Mouse (Mus musculus): ENCODE measurements around the gene Tmem217. TPM values are rescaled to one million over a fixed set of nuclear protein-coding genes. Genes with fewer than 3 reads are reported as not detected.
A peak's percentile ranks its signal among the peaks of the same experiment; 100 is the strongest.

Tmem217 gene
- polyA plus RNA-seq, 1 experiment from 2014 or later, result 1.1 TPM

- no peaks in the 10 kb centered on the region for H3K27me3 ChIP-seq (ENCODE audit: low read depth, poor library complexity, severe bottlenecking)
- H3K36me3 ChIP-seq, result peaks cover 12% of the 10 kb centered on the region
- peaks cover 53% of the 10 kb centered on the region for H3K4me1 ChIP-seq
- no peaks in the 10 kb centered on the region for H3K9me3 ChIP-seq (replicated peaks)
- peak overlapping the region; percentile 80 for H3K4me3 ChIP-seq
- DNase-seq (ENCODE audit: low spot score), result no peak
- WGBS, result 7% methylated on average over 30 of the region's 30 CpGs
- H3K27ac ChIP-seq (replicated peaks), result peak overlapping the region; percentile 98
These were observed 62.9 kb downstream of the Tmem217 start for GRCm38 (mm10) chr17:29488978-29489970.

- Histone ChIP-seq H3K27ac (replicated peaks) (peak overlapping the region; percentile 98), H3K4me1 (peaks cover 45% of the 10 kb centered on the region), H3K4me3 (peak overlapping the region; percentile 80; the same call in 1 of the 2 replicates), H3K27me3 (ENCODE audit: low read depth, poor library complexity, severe bottlenecking) (no peaks in the 10 kb centered on the region), H3K36me3 (peaks cover 3% of the 10 kb centered on the region), H3K9me3 (replicated peaks) (no peaks in the 10 kb centered on the region)
- no peak for DNase-seq (ENCODE audit: low spot score)
- WGBS, result 69% methylated on average over 8 of the region's 8 CpGs
These were observed 63.8 kb downstream of the Tmem217 start for GRCm38 (mm10) chr17:29488257-29488977.

GRCm38 (mm10) chr17:29485336-29486233 lies 66.6 kb downstream of the Tmem217 start:
- no peak overlapping the region for H3K27ac ChIP-seq (replicated peaks)
- no peak for DNase-seq (ENCODE audit: low spot score)
- 78% methylated on average over 3 of the region's 3 CpGs for WGBS
- no peaks in the 10 kb centered on the region for H3K36me3 ChIP-seq
- H3K27me3 ChIP-seq (ENCODE audit: low read depth, poor library complexity, severe bottlenecking), result no peaks in the 10 kb centered on the region
- no peak overlapping the region for H3K4me3 ChIP-seq
- H3K4me1 ChIP-seq, result peaks cover 30% of the 10 kb centered on the region
- peaks cover 7% of the 10 kb centered on the region; the same call in 1 of the 2 replicates for H3K9me3 ChIP-seq (replicated peaks)

- H3K9me3 ChIP-seq (replicated peaks), result peaks cover 7% of the 10 kb centered on the region; the same call in 1 of the 2 replicates
- H3K36me3 ChIP-seq, result no peaks in the 10 kb centered on the region
- DNase-seq (ENCODE audit: low spot score), result no peak
- WGBS, result 94% methylated on average over 2 of the region's 2 CpGs
- no peaks in the 10 kb centered on the region for H3K27me3 ChIP-seq (ENCODE audit: low read depth, poor library complexity, severe bottlenecking)
- no peak overlapping the region for H3K27ac ChIP-seq (replicated peaks)
- no peak overlapping the region for H3K4me3 ChIP-seq
- peaks cover 20% of the 10 kb centered on the region for H3K4me1 ChIP-seq
These were observed 67.8 kb downstream of the Tmem217 start for GRCm38 (mm10) chr17:29484431-29484830.

GRCm38 (mm10) chr17:29483282-29483681 lies 68.9 kb downstream of the Tmem217 start:
- peaks cover 9% of the 10 kb centered on the region for H3K4me1 ChIP-seq
- WGBS, result 97% methylated on average over 2 of the region's 2 CpGs
- H3K9me3 ChIP-seq (replicated peaks), result peaks cover 7% of the 10 kb centered on the region; the same call in 1 of the 2 replicates
- H3K27me3 ChIP-seq (ENCODE audit: low read depth, poor library complexity, severe bottlenecking), result no peaks in the 10 kb centered on the region
- no peak overlapping the region for H3K27ac ChIP-seq (replicated peaks)
- H3K4me3 ChIP-seq, result no peak overlapping the region
- H3K36me3 ChIP-seq, result no peaks in the 10 kb centered on the region
- no peak for DNase-seq (ENCODE audit: low spot score)

GRCm38 (mm10) chr17:29482632-29483031 lies 69.6 kb downstream of the Tmem217 start:
- H3K4me3 ChIP-seq, result no peak overlapping the region
- no peak for DNase-seq (ENCODE audit: low spot score)
- H3K27me3 ChIP-seq (ENCODE audit: low read depth, poor library complexity, severe bottlenecking), result no peaks in the 10 kb centered on the region
- H3K27ac ChIP-seq (replicated peaks), result no peak overlapping the region
- H3K4me1 ChIP-seq, result peaks cover 7% of the 10 kb centered on the region
- H3K9me3 ChIP-seq (replicated peaks), result peaks cover 7% of the 10 kb centered on the region; the same call in 1 of the 2 replicates
- 91% methylated on average over 7 of the region's 7 CpGs for WGBS
- H3K36me3 ChIP-seq, result no peaks in the 10 kb centered on the region

GRCm38 (mm10) chr17:29480256-29480655 lies 71.9 kb downstream of the Tmem217 start:
- Histone ChIP-seq H3K27me3 (ENCODE audit: low read depth, poor library complexity, severe bottlenecking) (no peaks in the 10 kb centered on the region), H3K27ac (replicated peaks) (no peak overlapping the region), H3K9me3 (replicated peaks) (peaks cover 7% of the 10 kb centered on the region; the same call in 1 of the 2 replicates), H3K4me3 (no peak overlapping the region), H3K4me1 (peaks cover 7% of the 10 kb centered on the region), H3K36me3 (no peaks in the 10 kb centered on the region)
- 84% methylated on average over 2 of the region's 2 CpGs for WGBS
- DNase-seq (ENCODE audit: low spot score), result no peak

- no peak for DNase-seq (ENCODE audit: low spot score)
- Histone ChIP-seq H3K9me3 (replicated peaks) (peaks cover 7% of the 10 kb centered on the region; the same call in 1 of the 2 replicates), H3K27ac (replicated peaks) (no peak overlapping the region), H3K27me3 (ENCODE audit: low read depth, poor library complexity, severe bottlenecking) (no peaks in the 10 kb centered on the region), H3K4me1 (peaks cover 7% of the 10 kb centered on the region), H3K4me3 (no peak overlapping the region), H3K36me3 (no peaks in the 10 kb centered on the region)
- 94% methylated on average over 4 of the region's 4 CpGs for WGBS
These were observed 73.9 kb downstream of the Tmem217 start for GRCm38 (mm10) chr17:29478271-29478670.

- H3K9me3 ChIP-seq (replicated peaks), result peaks cover 2% of the 10 kb centered on the region; the same call in 1 of the 2 replicates
- H3K36me3 ChIP-seq, result no peaks in the 10 kb centered on the region
- H3K4me3 ChIP-seq, result no peak overlapping the region
- no peaks in the 10 kb centered on the region for H3K27me3 ChIP-seq (ENCODE audit: low read depth, poor library complexity, severe bottlenecking)
- WGBS, result 92% methylated on average over 10 of the region's 10 CpGs
- H3K27ac ChIP-seq (replicated peaks), result no peak overlapping the region
- DNase-seq (ENCODE audit: low spot score), result no peak
- H3K4me1 ChIP-seq, result peaks cover 7% of the 10 kb centered on the region
These were observed 74.8 kb downstream of the Tmem217 start for GRCm38 (mm10) chr17:29477357-29477756.

- WGBS, result 77% methylated on average over 4 of the region's 4 CpGs
- H3K4me3 ChIP-seq, result no peak overlapping the region
- no peaks in the 10 kb centered on the region for H3K27me3 ChIP-seq (ENCODE audit: low read depth, poor library complexity, severe bottlenecking)
- no peaks in the 10 kb centered on the region for H3K9me3 ChIP-seq (replicated peaks)
- H3K4me1 ChIP-seq, result peaks cover 5% of the 10 kb centered on the region
- DNase-seq (ENCODE audit: low spot score), result no peak
- H3K27ac ChIP-seq (replicated peaks), result no peak overlapping the region
- no peaks in the 10 kb centered on the region for H3K36me3 ChIP-seq
These were observed 75.7 kb downstream of the Tmem217 start for GRCm38 (mm10) chr17:29476461-29476860.
